Mouse (Mus musculus) C2C12 (cell line): ENCODE measurements around the gene Rere.

Experiments
- CEBPB ChIP-seq: IDR thresholded peaks from one replicate; pipeline ENCODE4 v1.6.1; 2011; ENCODE audit warnings: low read depth, mild to moderate bottlenecking, control low read depth, moderate library complexity
- CTCF ChIP-seq: IDR thresholded peaks from one replicate; pipeline ENCODE4 v1.5.1; 2011; ENCODE audit not compliant: control insufficient read depth, insufficient read depth, insufficient read length
- MAX ChIP-seq: IDR thresholded peaks from one replicate; pipeline ENCODE4 v1.6.1; 2011; ENCODE audit warnings: mild to moderate bottlenecking, control low read depth
- MYOD1 ChIP-seq: IDR thresholded peaks from one replicate; pipeline ENCODE4 v1.6.1; 2011; ENCODE audit warnings: low read depth; ENCODE audit not compliant: control insufficient read depth, insufficient read length
- MYOG ChIP-seq: IDR thresholded peaks from one replicate; pipeline ENCODE4 v1.6.1; 2011; ENCODE audit not compliant: control insufficient read depth, insufficient read length; ENCODE audit errors: extremely low read depth
- USF1 ChIP-seq: IDR thresholded peaks from one replicate; pipeline ENCODE4 v1.6.1; 2011; ENCODE audit warnings: low read depth, mild to moderate bottlenecking, control low read depth, moderate library complexity

GRCm38 (mm10) chr4:150264903-150265302, 16.5 kb upstream of the Rere start:
- no peak for TF ChIP-seq CTCF
- TF ChIP-seq MYOD1, result no peak
- TF ChIP-seq MAX, result no peak
- TF ChIP-seq MYOG, result no peak
- no peak for TF ChIP-seq USF1
- TF ChIP-seq CEBPB, result no peak
